Mouse (Mus musculus) kidney, adult 18-20 months (tissue): ENCODE data around the gene Neb.

Source experiments
- DNase-seq: peaks from one replicate; pipeline ENCODE4 v3.0.0; 2021

Gene Neb

GRCm38 (mm10) chr2:52378448-52378804 is at the start of gene Neb:
Gene Neb (minus strand): TSS chr2:52378474.
- no peak for DNase-seq

DNA sequence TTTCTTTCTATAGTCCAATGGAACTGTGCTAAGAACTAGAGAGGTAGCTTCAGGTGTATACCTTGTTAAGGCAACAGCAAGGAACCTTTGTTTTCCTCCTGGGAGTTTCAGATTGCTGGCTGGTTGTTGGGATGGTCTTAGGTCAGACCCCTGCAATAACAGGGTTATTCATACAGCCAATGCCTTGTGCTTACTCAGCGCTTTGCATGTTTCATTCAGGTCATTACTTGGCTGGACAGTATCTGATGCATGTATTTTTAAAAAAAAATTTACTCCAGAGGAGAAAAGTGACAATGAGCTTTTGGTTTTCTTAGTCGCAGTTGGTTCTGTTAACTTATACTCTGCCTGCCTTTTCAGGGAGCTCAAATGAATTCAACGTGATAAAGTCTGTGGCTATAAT is 49.1 kb upstream of the Neb start:
- no peak for DNase-seq

DNA sequence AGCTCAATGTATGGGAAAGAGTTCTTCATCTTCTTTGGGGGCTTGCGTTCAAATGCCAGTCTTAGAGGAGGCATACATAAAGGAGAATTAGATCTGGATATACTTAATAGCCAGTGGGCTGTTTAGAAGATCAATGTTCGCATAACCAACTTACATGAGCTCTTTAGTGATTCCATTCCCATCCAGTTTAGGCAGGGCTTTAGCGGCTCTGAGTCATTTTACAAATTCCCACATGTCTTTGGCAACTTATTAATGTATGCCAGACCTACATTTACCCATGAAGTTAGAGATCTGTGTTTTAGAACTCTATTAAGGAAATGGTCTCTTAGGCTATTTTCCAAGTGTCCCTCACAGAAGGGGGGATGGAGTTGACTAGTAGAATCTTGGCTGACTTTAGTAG is 47.8 kb upstream of the Neb start:
- no peak for DNase-seq

DNA sequence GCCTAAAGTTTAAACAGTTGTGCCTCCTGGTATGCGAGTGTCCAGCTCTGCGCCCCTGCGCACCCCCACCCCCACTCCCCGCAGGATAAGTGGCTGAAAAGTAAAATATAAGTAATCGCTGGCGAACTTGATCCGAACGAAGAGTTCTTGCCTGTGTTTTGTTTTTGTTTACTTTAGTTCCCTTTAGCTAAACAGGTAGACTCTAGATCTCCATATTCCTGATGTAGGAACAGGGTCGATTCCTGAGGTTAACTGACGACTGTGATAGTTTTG is 47.2 kb upstream of the Neb start:
- no peak for DNase-seq

GRCm38 (mm10) chr2:52424747-52425522 is 46.7 kb upstream of the Neb start, which contains the start of gene Arl5a:
Gene Arl5a (minus strand): TSS chr2:52424901.
- peak; percentile 94 for DNase-seq

DNA sequence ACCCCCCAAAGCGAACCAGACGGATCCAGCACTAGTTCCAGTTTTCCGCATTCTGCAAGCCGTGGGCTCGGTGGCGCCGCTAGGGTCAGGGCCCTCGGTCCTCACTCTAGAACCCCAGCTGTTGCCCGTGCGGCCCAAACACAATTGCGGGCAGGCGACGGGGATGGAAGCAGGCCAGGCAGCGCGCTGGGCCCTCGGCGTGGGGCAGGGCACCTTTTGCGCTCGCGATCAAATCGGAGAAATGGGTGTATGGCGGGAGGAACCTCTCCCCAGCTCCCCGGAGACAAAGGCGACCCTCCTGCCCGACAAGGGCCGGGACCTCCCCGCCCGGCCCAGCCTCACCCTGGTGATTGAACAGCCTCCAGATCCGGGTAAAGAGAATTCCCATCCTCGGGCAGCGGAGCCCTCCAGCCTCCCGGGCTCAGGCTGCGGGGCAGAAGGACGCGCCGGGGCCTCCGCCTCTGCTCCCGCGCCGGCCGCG is 46.0 kb upstream of the Neb start:
- DNase-seq, result no peak

DNA sequence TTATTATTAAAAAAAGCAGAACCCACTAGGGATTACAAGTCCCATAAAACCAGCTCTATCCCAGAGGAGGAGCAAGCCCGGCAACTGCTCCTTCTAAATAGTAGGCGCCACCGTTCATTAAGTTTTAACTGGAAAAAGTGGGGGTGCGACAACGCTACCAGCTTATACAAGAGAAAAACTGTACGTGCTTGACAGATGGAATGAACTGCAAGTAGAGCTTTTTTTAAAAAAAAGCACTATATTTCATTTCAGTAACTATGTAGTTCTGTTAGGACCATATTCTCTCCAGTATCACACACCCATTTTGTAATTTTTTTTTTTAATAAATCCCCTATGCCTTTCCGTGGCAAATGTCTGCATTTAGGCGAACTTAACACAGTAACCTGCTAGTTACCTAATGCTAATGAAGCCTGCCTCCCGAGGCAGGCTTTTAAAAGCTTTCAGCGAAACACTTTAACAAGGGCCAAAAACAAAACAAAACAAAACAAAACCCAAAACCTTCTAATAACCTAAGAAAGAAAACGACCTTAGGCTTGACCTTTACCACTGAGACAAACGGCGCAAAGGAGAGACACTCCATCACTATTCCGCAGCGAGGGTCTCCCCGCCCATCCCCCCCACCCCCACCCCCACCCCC is 45.5 kb upstream of the Neb start:
- no peak for DNase-seq

DNA sequence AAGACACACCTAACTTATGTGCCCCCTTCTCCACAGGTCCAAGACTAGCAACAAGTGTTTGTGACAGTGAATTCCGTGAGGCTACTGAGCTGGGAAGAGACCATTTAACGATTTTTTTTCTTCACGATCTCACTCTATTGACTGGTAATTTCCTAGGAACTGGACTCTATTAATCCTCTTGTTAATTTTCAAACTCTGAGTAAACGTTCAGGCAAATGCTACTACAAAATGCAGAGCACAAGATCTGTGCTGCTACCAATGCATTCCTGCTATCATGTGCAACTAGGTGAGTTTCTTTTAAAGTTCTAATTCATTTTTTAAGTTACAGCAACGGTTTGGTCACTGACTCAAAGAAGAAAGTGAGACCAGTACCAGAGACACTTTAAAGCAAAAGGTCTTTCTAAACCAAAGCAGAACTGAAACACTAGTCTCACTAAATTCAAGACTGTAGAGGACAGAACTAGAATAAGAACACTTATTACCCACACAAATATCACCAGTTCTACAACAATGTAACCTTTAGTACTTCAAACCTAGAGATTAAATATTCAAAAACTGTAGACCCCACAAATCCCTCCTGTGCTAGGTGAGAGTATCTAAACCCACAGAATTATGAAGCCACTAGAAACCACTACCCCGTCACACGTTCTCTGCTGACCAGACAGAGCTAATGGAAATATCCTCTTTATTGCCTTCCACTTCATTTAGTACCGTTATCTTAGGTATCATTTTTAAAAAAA is 44.8 kb upstream of the Neb start:
- no peak for DNase-seq

GRCm38 (mm10) chr2:52421197-52421596 is 42.9 kb upstream of the Neb start:
- peak; percentile 38 for DNase-seq

DNA sequence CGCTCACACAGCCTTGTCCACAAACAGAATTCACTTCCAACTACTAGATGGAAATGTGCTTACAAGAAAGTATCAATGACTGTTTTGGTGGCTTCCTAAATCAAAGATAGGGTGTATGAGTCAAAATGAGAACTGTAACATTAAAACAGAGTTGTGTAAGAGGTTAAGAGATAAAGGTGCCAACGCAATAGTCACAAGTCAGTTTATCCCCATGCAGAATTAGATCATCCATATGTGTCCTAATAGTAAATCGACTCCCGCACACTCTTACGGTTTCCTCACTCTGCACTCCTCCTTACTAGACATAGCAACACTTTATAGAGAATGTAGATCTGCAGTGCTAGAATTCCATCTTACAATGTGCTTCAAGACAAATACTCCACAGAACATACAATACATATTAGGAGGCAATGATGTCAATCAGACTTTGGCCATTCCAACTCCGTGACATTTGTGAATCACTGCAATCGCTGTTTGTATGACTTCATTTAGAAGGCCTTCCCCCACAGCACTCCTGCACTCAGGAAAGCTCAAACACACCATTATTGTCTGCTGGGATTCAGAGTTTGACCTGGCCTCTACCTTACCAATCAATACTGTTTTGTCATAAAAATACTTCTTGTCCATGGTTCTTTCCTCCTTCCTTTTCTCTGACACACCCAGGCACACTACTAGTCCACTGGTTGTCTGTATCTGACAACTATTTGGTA is 41.9 kb upstream of the Neb start:
- DNase-seq, result no peak

GRCm38 (mm10) chr2:52419295-52419694 is 41.0 kb upstream of the Neb start:
- no peak for DNase-seq

DNA sequence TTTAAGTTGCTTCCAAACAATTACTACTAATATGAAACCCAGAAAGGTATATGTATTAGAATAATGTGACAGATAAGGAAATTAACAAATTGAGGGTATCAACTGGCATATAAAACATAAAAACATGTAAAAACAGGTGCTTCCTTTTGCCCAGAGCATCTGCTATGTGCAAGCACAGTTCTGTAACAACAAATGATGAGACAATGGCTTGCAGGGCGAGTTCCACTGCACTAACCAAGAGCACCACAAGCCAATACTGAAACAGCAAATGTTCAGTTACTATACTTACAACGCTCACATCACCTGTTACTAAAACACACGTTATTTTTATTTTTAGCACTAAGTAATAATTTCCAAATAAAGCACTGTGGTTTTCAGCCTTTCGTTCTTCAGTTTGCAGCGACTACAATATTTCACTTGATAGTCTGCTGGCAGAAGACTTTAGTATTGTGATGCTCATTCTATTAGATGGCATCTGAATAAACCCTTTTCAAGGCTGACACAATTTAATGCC is 34.3 kb upstream of the Neb start:
- DNase-seq, result no peak

GRCm38 (mm10) chr2:52406480-52406879 is 28.2 kb upstream of the Neb start:
- DNase-seq, result no peak

DNA sequence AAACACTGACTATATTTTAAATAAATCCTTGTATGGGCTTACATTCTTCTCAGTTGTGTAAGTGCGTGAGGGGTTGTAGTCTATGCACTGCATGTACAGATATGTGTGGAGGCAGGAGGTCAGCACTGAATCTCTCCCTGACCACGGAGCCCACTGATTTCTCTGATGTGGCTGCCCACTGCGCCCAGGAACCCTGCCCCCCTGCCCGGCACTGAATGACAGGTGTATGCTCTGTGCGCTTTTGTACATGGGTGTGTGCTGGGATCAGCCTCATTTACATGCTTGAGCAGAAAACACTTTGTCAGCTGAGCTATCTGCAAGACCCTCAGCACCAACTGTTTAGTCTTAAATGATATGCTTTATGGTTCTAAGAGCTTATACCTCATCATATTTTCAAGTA is 27.0 kb upstream of the Neb start:
- DNase-seq, result no peak

DNA sequence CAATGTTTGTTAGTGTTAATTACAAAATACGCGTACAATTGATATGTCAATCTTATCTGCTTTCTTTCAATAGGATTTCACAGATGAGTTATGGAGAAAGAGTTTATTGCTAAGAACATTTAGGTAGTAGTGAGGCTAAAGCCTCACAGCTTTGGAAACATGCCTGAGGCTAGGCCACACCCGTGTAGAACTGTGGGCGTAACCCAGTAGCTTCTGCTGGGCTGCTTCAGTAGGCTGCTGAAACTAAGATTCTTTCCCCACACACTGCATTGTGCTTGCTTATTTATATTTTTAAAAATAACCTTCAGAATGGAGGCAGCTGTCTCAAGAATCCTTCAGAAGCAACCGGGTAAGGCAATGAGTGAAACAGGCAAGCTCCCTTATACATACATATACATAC is 16.3 kb upstream of the Neb start:
- no peak for DNase-seq

DNA sequence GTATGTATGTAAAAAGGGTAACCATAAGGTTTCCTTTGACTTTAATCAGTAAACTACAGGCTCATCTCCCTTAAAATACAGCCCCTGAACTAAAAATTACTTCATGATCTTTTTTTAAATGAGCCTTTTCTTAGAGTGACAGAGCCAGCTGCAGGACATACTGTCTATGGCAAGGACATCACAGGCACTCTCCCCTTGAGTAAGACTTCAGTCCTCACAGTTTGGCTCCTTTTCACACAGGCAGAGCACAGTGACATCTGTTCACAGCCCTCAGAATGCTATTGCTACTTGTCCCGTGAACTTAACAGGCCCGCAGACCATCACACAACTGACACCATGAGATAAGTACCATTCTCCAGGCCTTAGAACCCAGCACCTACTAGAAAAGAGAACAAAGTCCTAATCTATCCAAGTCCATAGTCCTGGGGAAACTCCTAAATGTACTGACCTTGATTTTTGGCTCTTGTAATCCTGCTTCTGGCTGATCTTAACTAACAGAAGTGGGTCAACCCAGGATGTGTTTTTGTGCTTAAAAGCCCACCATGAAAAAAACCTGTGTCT is 12.2 kb upstream of the Neb start:
- no peak for DNase-seq

DNA sequence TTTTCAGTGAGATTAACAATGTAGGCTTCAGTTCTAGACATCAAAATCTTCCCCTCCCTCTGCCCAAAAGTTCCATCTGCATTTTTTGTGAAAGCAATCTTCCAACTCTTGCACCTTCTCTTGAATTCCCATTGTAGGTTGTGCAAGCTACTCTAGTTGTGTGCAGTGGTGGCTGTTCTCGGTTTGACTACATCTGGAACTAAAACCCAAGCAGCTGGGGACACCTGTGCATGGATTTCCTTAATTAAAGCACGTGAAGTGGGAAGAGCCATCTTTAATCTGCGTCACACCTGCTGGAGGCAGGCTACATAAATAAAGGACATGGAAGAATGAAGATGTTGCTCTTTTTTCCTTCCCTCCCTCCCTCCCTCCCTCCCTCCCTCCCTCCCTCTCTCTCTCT is 11.7 kb upstream of the Neb start:
- DNase-seq, result no peak

DNA sequence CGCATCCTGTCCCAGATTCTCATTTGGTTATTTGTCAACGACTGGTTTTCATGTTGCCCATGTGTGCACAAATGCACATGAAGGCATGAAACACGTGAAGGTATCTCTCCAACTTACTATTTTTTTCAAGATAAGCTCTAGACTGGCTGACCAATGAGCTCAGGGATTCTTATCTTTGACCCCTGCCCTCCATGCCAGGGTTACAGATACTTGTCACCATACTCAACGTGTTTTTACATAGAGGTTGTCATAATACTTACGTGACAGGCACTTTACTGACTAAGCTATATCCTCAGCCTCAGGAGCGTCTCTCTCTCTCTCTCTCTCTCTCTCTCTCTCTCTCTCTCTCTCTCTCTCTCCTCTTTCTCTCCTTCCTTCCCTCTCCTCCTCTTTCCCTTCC is 8.2 kb upstream of the Neb start:
- no peak for DNase-seq

DNA sequence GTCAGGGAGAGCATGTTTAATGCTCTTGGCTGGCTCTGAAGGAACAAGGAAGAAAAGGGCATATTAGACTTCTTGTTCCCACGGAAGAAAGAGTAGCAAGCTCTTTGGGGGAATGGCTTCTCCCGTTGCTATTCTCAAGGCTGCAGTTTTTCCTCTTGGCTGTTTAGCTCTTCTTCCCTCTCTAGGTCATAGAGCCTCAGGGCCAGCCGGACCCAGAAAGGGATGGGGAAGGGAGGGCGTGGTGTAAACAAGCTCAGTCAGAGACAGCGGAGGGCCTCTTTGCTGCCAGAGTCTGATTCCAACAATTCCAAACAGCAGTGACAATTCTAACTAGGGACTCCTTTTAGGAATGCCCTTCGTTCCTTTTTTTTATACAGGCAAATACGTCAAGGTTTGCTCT is 7.8 kb upstream of the Neb start:
- DNase-seq, result no peak

DNA sequence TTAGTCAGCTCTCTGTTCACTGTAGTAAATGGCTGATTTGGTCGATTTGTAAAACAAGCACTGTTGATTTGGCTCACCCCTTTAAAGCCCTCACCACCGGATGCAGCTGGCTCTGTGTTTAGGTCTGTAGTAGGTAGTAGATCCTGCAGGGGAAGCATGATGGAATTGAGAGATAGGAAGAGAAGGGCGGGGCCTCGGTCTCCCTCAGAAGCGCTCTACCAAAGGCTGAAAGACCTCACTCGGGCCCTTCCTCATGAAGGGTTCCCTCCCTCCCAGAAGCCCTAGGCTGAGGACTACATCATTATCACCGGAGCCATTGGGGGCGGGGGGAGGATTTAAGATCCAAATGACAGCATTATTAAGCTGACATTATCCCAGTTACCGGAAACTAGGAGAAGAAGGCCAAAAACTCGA is 581 bp upstream of the Neb start:
- DNase-seq, result no peak

- no peak for DNase-seq
These were observed 397 bp downstream of the Neb start for GRCm38 (mm10) chr2:52377706-52378447.

DNA sequence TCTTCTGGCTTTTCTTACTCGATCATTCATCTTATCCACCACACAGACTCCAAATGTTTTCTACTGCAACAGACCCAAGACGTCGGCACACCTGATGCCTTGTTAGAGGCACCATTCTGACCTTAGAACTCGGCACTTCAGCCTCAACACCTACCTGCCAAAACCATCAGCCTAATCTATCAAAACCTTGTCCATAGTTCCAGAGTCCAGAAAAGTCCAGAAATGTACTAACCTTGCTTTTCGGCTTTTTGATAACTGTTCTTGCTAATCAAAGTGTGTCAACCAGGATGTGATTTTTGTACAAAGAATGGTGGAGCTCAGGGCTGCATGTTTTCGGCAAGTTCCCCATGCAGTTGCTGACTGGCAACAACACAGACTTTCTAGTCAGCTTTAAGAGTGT is 3.6 kb downstream of the Neb start:
- no peak for DNase-seq
